Mouse (Mus musculus) midbrain, embryonic 12.5 days (tissue): Measurements from ENCODE around the gene Ssna1. TPM values are rescaled to one million over a fixed set of nuclear protein-coding genes. Genes with fewer than 3 reads are reported as not detected.

Source experiments
- ATAC-seq: fragments of 200-750 bp; cut with Nextera tagmentation; 2 replicates; pipeline ENCODE4 v1.8.0; 2017; ENCODE audit warnings: low read depth, moderate TSS enrichment, moderate library complexity; ENCODE audit not compliant: low FRiP score
- H3K27ac ChIP-seq: fragments of 300-500 bp; sonication (generic); replicated peaks from 2 replicates; pipeline ENCODE4 v1.5.1; 2016; ENCODE audit warnings: mild to moderate bottlenecking
- H3K27me3 ChIP-seq: fragments of 300-500 bp; sonication (generic); 2 replicates; pipeline ENCODE4 v1.6.1; 2016; ENCODE audit warnings: mild to moderate bottlenecking
- H3K36me3 ChIP-seq: fragments of 300-500 bp; sonication (generic); 2 replicates; pipeline ENCODE4 v1.6.1; 2016
- H3K4me1 ChIP-seq: fragments of 300-500 bp; sonication (generic); 2 replicates; pipeline ENCODE4 v1.6.1; 2016
- H3K4me2 ChIP-seq: fragments of 300-500 bp; sonication (generic); replicated peaks from 2 replicates; pipeline ENCODE4 v1.6.1; 2016; ENCODE audit warnings: mild to moderate bottlenecking, moderate library complexity
- H3K4me3 ChIP-seq: fragments of 300-500 bp; sonication (generic); 2 replicates; pipeline ENCODE4 v1.5.1; 2016; ENCODE audit warnings: mild to moderate bottlenecking
- H3K9ac ChIP-seq: fragments of 300-500 bp; sonication (generic); replicated peaks from 2 replicates; pipeline ENCODE4 v1.6.1; 2016; ENCODE audit warnings: mild to moderate bottlenecking, moderate library complexity
- H3K9me3 ChIP-seq: fragments of 300-500 bp; sonication (generic); 2 replicates; pipeline ENCODE4 v1.6.1; 2016; ENCODE audit warnings: mild to moderate bottlenecking
- WGBS: fragments of 180-500 bp; shearing (Covaris S2); methylation state at CpG from one replicate; pipeline ENCODE4 v1.1.7; 2016; 5-methylcytosine and 5-hydroxymethylcytosine counted together
- polyA plus RNA-seq: library from polyadenylated mRNA; unstranded; fragments of >200 nt; fragmentation: Nextera tagmentation; extraction: Ambion mirVana; gene quantifications from 2 replicates; pipeline ENCODE4 v1.2.1, GENCODE M21; 2016

Gene Ssna1
- polyA plus RNA-seq, 1 experiment from 2014 or later: 216 TPM

DNA sequence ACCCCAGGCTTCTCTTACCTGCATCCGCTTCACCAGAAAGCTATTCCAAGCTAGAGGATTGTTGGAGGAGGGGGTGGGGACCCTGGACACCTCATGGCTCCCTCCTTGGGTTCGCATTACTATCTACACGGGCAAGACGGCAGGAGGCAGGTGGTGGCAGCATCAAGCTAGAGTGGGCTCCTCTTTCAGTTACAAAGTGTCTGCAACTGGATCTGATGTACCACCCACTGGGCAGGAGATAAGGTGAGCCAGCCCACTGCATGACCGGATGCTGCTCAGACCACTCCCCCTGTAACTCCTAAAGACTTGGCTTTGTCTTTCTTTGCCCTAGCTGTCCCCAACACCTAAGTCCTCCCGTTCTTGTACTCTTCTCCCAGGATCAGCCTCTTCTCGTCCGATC lies 35.6 kb downstream of the Ssna1 start, which contains the start of gene Rnf224:
Rnf224 (minus strand) TSS at position 174 of the 400 bp plus-strand sequence.
- ATAC-seq: no peak
- Histone ChIP-seq H3K9me3 (no peaks in the 10 kb centered on the region), H3K27me3 (peaks cover 18% of the 10 kb centered on the region), H3K4me3 (no peak within 1 kb of the TSS), H3K9ac (no peak within 1 kb of the TSS), H3K4me1 (peaks cover 14% of the 10 kb centered on the region), H3K4me2 (no peak within 1 kb of the TSS), H3K36me3 (no peaks in the 10 kb centered on the region), H3K27ac (no peak within 1 kb of the TSS)
- 41% methylated on average over 8 of the region's 8 CpGs for WGBS

DNA sequence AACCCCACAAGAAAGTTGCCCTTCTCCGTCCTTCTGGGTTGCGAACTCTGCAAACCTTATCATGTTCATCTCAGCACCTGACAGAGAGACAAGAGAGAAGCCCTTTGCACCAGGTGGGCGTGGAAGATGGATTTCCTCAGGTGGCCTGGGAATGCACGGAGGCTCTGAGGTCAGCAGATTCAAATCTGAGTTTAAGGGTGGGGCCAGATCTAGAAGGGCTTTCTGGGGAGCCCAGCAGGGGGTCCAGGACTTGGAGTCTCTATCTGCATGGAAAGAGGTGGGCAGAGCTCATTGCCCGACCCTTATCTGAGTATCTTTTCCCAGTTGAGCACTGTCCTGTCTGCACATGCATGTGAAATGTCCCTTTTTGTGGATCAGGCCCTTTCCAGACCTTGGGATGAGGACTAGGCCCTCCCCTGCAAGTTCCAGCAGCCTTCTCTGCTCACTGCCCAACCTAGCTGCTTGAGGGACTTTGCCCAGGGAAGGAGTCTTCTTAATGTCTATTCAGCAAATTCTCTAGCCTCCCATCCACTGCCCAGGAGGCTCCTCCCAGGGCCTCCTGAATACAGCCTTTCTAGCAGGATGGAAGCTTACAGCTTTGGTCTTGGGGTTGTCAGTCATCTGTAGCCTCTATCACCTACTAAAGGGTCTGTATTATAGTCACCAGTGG lies 37.6 kb downstream of the Ssna1 start:
- Histone ChIP-seq H3K4me3 (no peak overlapping the region), H3K4me2 (no peak overlapping the region), H3K9me3 (no peaks in the 10 kb centered on the region), H3K9ac (no peak overlapping the region), H3K27me3 (peaks cover 21% of the 10 kb centered on the region), H3K36me3 (no peaks in the 10 kb centered on the region), H3K27ac (no peak overlapping the region), H3K4me1 (no peaks in the 10 kb centered on the region)
- ATAC-seq: no peak
- 71% methylated on average over 5 of the region's 5 CpGs for WGBS

DNA sequence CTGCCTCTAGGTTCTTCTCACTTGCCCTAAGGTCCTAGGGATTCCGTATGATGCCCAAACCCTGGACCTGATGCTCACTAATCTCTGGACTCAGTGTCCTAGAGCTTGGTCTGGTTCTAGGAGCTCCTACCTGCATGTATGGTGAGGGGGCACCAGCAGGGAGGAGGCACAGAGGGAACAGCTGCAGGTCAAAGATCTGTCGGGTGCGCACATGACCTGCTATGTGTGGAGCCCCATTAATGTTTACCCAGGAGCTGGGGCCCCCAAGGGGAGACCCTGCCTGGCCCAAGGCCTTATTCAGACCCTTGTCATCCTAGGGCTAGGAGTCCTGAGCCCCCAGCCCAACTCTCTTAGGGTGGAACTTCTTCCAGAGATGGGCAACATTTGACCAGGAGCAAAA lies 38.2 kb downstream of the Ssna1 start, which contains the start of gene Slc34a3:
Slc34a3 (minus strand) TSS at position 315 of the 400 bp plus-strand sequence.
- no peak within 1 kb of the TSS for H3K9ac ChIP-seq
- H3K36me3 ChIP-seq: no peaks in the 10 kb centered on the region
- H3K4me2 ChIP-seq: no peak within 1 kb of the TSS
- ATAC-seq: no peak
- peaks cover 24% of the 10 kb centered on the region for H3K27me3 ChIP-seq
- H3K4me3 ChIP-seq: no peak within 1 kb of the TSS
- whole genome bisulfite sequencing: 84% methylated on average over 3 of the region's 3 CpGs
- no peak within 1 kb of the TSS for H3K27ac ChIP-seq
- no peaks in the 10 kb centered on the region for H3K9me3 ChIP-seq
- no peaks in the 10 kb centered on the region for H3K4me1 ChIP-seq

DNA sequence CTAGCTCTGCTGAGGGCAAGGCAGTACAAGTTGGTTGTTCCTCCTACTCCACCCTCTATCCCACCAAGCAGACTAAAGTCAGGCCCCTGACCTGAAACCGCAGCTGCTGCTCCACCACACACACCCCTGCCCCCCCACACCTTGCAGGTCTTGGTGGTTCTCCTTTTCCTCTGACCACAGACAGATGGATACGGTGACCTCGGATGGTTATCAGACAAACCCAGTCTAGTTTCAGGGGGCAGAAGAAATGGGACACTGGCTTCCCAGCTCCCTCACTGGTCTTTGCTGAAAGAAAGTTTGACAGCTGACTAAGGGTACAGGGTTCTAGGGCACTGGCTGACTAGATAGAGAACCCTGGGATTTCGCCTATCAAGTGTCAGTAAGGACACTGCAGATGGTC lies 38.8 kb downstream of the Ssna1 start:
- no peak for ATAC-seq
- Histone ChIP-seq H3K9ac (no peak overlapping the region), H3K4me1 (peaks cover 4% of the 10 kb centered on the region; the same call in 1 of the 2 replicates), H3K27me3 (peaks cover 21% of the 10 kb centered on the region), H3K4me3 (no peak overlapping the region), H3K36me3 (no peaks in the 10 kb centered on the region), H3K27ac (no peak overlapping the region), H3K9me3 (no peaks in the 10 kb centered on the region), H3K4me2 (no peak overlapping the region)
- 77% methylated on average over 4 of the region's 4 CpGs for WGBS

DNA sequence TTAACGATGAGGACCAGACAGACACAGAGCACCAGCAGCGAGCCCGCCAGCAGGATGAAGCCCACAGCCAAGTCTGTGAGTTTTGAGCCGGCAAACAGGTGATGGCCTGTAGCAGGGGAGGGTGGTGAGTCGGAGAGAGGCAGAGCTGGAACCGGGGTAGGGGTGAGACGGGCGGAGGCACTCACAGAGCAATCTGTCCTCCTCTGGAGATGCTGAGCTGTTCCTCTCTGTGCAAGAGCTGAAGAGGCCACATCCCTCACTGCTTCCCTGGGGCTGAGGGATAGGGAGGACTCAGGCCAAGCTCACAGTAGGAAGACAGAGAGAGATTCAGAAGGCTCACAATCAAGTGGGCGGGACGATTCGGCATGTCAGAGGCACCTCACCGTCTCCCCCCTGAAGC lies 41.2 kb downstream of the Ssna1 start:
- peaks cover 4% of the 10 kb centered on the region; the same call in 1 of the 2 replicates for H3K4me1 ChIP-seq
- H3K27me3 ChIP-seq: peaks cover 21% of the 10 kb centered on the region
- no peaks in the 10 kb centered on the region for H3K9me3 ChIP-seq
- no peaks in the 10 kb centered on the region for H3K36me3 ChIP-seq
- no peak overlapping the region for H3K4me3 ChIP-seq
- no peak overlapping the region for H3K4me2 ChIP-seq
- no peak overlapping the region for H3K27ac ChIP-seq
- no peak overlapping the region for H3K9ac ChIP-seq
- 50% methylated on average over 12 of the region's 12 CpGs for whole genome bisulfite sequencing
- no peak for ATAC-seq

DNA sequence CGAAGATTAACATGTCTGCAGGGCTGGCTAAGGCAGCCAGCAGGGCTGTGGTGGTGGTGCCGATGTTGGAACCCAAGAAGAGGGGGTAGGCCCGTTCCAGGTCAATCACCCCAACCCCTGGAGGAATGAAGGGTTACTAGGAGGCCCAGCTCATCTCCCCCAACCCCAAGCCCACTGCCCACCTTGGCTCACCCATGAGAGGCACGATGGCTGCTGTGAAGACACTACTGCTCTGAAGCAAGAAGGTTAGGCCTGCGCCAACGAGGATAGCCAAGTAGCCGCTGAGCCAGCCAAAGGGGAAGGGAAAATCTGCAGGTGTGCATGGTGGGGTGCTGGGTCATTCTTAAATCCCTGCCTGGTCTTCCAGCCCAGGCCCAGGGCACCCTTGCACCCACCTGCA lies 41.7 kb downstream of the Ssna1 start:
- H3K27ac ChIP-seq: no peak overlapping the region
- peaks cover 7% of the 10 kb centered on the region for H3K4me1 ChIP-seq
- H3K4me3 ChIP-seq: no peak overlapping the region
- ATAC-seq: no peak
- H3K4me2 ChIP-seq: no peak overlapping the region
- no peaks in the 10 kb centered on the region for H3K9me3 ChIP-seq
- H3K36me3 ChIP-seq: no peaks in the 10 kb centered on the region
- H3K27me3 ChIP-seq: peaks cover 21% of the 10 kb centered on the region
- no peak overlapping the region for H3K9ac ChIP-seq
- 85% methylated on average over 7 of the region's 7 CpGs for whole genome bisulfite sequencing

DNA sequence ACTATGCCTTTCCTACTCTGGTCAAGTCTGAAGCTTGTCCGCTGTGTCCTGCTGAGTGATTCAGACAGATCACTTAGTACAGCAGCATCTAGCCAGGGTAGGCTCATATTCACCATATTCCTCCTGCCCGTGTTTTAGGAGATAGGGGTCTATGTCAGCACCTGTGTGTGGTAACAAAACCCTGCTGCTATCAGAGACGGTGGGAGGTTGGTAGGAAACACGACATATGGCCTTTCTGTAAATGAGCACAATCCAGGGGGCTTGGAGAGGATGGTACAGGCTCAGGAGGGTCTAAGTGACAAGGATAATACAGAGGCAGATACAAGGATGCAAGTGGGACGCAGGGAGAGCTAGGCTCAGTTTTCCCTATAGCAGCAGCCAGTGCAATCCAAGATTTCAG lies 42.7 kb downstream of the Ssna1 start:
- peaks cover 11% of the 10 kb centered on the region for H3K4me1 ChIP-seq
- no peaks in the 10 kb centered on the region for H3K36me3 ChIP-seq
- H3K9me3 ChIP-seq: no peaks in the 10 kb centered on the region
- ATAC-seq: no peak
- peaks cover 21% of the 10 kb centered on the region for H3K27me3 ChIP-seq
- no peak overlapping the region for H3K9ac ChIP-seq
- WGBS: 88% methylated on average over 5 of the region's 5 CpGs
- H3K4me2 ChIP-seq: no peak overlapping the region
- H3K27ac ChIP-seq: no peak overlapping the region
- H3K4me3 ChIP-seq: no peak overlapping the region

DNA sequence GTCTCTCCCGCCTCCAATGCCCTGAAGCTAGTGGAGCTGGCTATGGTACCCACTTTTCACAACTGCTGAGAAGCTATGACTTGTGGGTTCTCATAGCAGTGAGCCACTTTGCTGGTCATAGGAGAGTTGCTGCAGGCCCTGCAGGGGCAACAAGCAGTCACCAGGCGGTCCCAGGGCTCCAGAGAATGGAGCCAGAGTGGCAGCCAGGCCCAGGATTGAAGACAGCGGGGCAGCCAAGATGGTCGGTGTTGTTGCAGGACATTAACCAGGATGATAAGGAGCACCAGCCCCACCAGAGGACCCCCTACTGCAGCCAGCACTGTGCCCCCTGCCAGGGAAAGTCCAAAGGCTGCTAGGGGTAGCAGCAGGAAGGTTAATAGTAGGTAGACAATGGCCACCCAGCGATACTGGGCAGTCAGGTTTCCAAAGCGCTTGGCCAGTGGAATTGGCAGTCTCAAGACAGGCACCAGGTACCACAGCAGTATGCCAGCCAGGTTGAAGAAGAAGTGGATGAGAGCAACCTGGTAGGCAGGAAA lies 43.2 kb downstream of the Ssna1 start:
- H3K4me2 ChIP-seq: peak overlapping the region; percentile 34; the same call in 1 of the 2 replicates
- H3K36me3 ChIP-seq: no peaks in the 10 kb centered on the region
- no peaks in the 10 kb centered on the region for H3K9me3 ChIP-seq
- H3K27ac ChIP-seq: 0 out of 2 replicates have a peak overlapping the region, but pooled peaks have one; percentile 44
- 70% methylated on average over 6 of the region's 6 CpGs for WGBS
- ATAC-seq: no peak
- H3K27me3 ChIP-seq: peaks cover 21% of the 10 kb centered on the region
- no peak overlapping the region for H3K4me3 ChIP-seq
- peaks cover 11% of the 10 kb centered on the region for H3K4me1 ChIP-seq
- no peak overlapping the region for H3K9ac ChIP-seq

DNA sequence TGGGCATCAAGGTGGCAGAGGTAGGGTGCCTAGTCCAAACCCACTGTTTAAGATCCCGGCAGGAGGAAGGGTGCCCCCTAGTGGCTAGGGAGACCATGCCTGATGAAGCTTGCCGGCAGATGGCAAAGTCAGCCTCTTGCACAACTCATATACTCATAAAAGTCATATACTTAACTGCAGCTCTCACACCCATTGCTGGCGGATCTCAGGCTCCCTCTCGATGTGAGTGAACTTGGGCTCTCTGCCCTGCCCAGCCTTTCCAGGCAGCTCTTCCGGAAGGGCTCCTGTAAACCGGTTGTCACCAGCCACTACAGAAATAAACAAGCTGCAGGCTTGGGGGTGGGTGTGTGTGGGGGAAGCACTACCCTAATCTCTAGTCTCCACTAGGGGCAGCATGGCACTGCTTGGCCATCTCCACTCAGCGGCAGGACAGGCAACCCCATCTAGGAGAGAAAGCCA lies 43.8 kb downstream of the Ssna1 start:
- WGBS: 0% methylated on average over 7 of the region's 7 CpGs
- Histone ChIP-seq H3K9ac (no peak overlapping the region), H3K9me3 (no peaks in the 10 kb centered on the region), H3K36me3 (no peaks in the 10 kb centered on the region), H3K27ac (peak overlapping the region; percentile 44; the same call in 1 of the 2 replicates), H3K4me3 (peak overlapping the region; percentile 6; the same call in 1 of the 2 replicates), H3K27me3 (peaks cover 21% of the 10 kb centered on the region), H3K4me2 (peak overlapping the region; percentile 34), H3K4me1 (peaks cover 15% of the 10 kb centered on the region)
- no peak for ATAC-seq

DNA sequence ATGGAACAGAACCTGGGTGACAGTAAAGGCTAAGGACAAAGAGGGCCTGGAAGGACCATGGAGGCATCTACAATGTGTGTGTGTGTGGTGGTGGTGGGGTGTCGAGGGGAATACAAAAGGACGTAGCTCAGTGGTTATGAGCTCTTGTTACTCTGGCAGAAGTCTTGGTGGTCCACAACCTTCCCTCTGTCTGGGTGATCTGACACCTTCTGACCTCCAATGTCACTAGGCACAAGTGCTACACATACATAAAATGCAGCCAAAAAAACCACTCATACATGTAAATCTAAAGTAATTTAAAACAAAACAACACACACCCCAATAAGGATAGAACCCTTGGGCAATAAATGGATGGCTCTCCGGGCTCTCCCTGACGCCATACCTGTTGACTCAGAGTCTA lies 44.8 kb downstream of the Ssna1 start:
- Histone ChIP-seq H3K27ac (no peak overlapping the region), H3K36me3 (no peaks in the 10 kb centered on the region), H3K9ac (no peak overlapping the region), H3K27me3 (peaks cover 20% of the 10 kb centered on the region), H3K4me3 (no peak overlapping the region), H3K4me1 (peaks cover 22% of the 10 kb centered on the region), H3K9me3 (no peaks in the 10 kb centered on the region), H3K4me2 (no peak overlapping the region)
- ATAC-seq: no peak
- 88% methylated on average over 4 of the region's 4 CpGs for WGBS

DNA sequence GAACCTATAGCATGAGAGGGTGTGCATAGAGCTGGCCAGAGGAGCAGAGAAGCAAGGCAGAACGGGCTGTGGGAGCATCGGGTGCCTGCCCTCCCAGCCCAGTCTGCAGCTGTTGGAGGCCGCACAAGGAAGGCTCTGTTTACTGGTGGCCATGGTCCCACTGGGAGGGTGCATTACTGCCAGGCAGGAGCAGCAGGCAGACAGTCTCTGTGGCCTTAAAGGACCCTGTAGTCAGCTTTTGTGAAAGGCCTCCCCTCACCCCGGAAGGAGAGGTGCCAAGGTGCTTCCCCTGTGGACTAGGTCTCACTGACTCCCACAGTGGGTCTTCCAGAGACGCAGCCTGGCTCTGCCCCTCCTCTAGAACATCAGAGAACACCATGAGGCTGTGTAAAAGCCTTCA lies 45.4 kb downstream of the Ssna1 start:
- no peak for ATAC-seq
- Histone ChIP-seq H3K4me2 (no peak overlapping the region), H3K36me3 (peaks cover 2% of the 10 kb centered on the region), H3K4me1 (peaks cover 22% of the 10 kb centered on the region), H3K4me3 (no peak overlapping the region), H3K27me3 (peaks cover 18% of the 10 kb centered on the region), H3K9me3 (no peaks in the 10 kb centered on the region), H3K27ac (no peak overlapping the region), H3K9ac (no peak overlapping the region)
- WGBS: 86% methylated on average over 5 of the region's 5 CpGs

DNA sequence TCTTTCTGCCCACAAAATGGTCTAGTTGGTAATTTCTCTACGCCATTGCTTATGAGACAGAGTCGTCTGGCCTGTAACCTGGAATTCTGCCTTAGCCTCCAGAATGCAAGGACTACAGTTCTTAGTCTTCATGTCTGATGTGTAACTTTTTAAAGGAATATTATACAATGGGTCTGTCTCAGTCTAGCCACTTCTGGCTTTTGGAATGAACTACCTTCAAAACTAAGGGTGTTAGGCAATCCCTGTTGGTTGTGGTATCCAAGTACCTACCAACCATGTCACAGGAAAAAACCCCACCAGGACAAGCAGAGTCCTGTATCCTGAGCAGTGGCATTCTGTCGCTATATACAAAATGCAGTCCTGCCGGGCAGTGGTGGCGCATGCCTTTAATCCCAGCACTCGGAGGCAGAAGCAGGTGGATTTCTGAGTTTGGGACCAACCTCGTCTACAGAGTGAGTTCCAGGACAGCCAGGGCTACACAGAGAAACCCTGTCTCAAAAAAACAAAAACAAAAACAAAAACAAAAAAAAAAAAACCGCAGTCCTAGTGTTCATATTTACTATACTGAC lies 46.3 kb downstream of the Ssna1 start:
- Histone ChIP-seq H3K9me3 (no peaks in the 10 kb centered on the region), H3K27ac (peak overlapping the region; percentile 97), H3K4me3 (peak overlapping the region; percentile 72), H3K27me3 (peaks cover 18% of the 10 kb centered on the region), H3K4me2 (peak overlapping the region; percentile 52), H3K9ac (peak overlapping the region; percentile 60; the same call in 1 of the 2 replicates), H3K4me1 (peaks cover 22% of the 10 kb centered on the region), H3K36me3 (peaks cover 12% of the 10 kb centered on the region)
- 74% methylated on average over 8 of the region's 8 CpGs for WGBS
- no peak for ATAC-seq
